Mouse (Mus musculus): ENCODE measurements at regions not wholly inside any gene's neighbourhood (a gene's known extent, or its start where the extent isn't known, plus 50 kb on each side); places are given as distances from the start of the nearest gene placed in this dataset.

- Histone ChIP-seq H3K9me3 (ENCODE audit: control insufficient read depth) (no peaks in the 10 kb centered on the region), H3K4me1 (replicated peaks; ENCODE audit: control insufficient read depth, insufficient read depth, low read length) (no peaks in the 10 kb centered on the region), H3K4me3 (ENCODE audit: low read depth, low read length) (no peak overlapping the region), H3K27me3 (replicated peaks; ENCODE audit: control insufficient read depth, insufficient read depth, low read length) (no peaks in the 10 kb centered on the region), H3K27ac (ENCODE audit: low read depth, low read length) (no peak overlapping the region), H3K4me2 (replicated peaks; ENCODE audit: low read depth) (no peak overlapping the region), H3K9ac (ENCODE audit: low read depth, low read length) (no peak overlapping the region), H3K36me3 (ENCODE audit: control insufficient read depth, insufficient read depth) (no peaks in the 10 kb centered on the region)
- ATAC-seq, result no peak
- WGBS, result 75% methylated on average over 3 of the region's 3 CpGs
- TF ChIP-seq CTCF (IDR thresholded peaks at IDR 0.05; ENCODE audit: low read depth), result no peak
Observed at GRCm38 (mm10) chr16:73760921-73761320, 650.7 kb downstream of the Robo2 start.

GRCm38 (mm10) chr16:73758872-73759271 lies 652.8 kb downstream of the Robo2 start:
- Histone ChIP-seq H3K9me3 (ENCODE audit: control insufficient read depth) (no peaks in the 10 kb centered on the region), H3K27me3 (replicated peaks; ENCODE audit: control insufficient read depth, insufficient read depth, low read length) (no peaks in the 10 kb centered on the region), H3K27ac (ENCODE audit: low read depth, low read length) (no peak overlapping the region), H3K36me3 (ENCODE audit: control insufficient read depth, insufficient read depth) (no peaks in the 10 kb centered on the region), H3K4me1 (replicated peaks; ENCODE audit: control insufficient read depth, insufficient read depth, low read length) (no peaks in the 10 kb centered on the region), H3K4me2 (replicated peaks; ENCODE audit: low read depth) (no peak overlapping the region), H3K4me3 (ENCODE audit: low read depth, low read length) (no peak overlapping the region), H3K9ac (ENCODE audit: low read depth, low read length) (no peak overlapping the region)
- TF ChIP-seq CTCF (IDR thresholded peaks at IDR 0.05; ENCODE audit: low read depth), result no peak
- WGBS, result 57% methylated on average over 5 of the region's 5 CpGs
- ATAC-seq, result no peak

GRCm38 (mm10) chr16:73754302-73754701 lies 657.3 kb downstream of the Robo2 start:
- Histone ChIP-seq H3K4me2 (replicated peaks; ENCODE audit: low read depth) (no peak overlapping the region), H3K4me1 (replicated peaks; ENCODE audit: control insufficient read depth, insufficient read depth, low read length) (no peaks in the 10 kb centered on the region), H3K9ac (ENCODE audit: low read depth, low read length) (no peak overlapping the region), H3K9me3 (ENCODE audit: control insufficient read depth) (no peaks in the 10 kb centered on the region), H3K27ac (ENCODE audit: low read depth, low read length) (no peak overlapping the region), H3K4me3 (ENCODE audit: low read depth, low read length) (no peak overlapping the region), H3K36me3 (ENCODE audit: control insufficient read depth, insufficient read depth) (no peaks in the 10 kb centered on the region), H3K27me3 (replicated peaks; ENCODE audit: control insufficient read depth, insufficient read depth, low read length) (no peaks in the 10 kb centered on the region)
- ATAC-seq, result no peak
- TF ChIP-seq CTCF (IDR thresholded peaks at IDR 0.05; ENCODE audit: low read depth), result no peak
- WGBS, result 65% methylated on average over 5 of the region's 5 CpGs

DNA sequence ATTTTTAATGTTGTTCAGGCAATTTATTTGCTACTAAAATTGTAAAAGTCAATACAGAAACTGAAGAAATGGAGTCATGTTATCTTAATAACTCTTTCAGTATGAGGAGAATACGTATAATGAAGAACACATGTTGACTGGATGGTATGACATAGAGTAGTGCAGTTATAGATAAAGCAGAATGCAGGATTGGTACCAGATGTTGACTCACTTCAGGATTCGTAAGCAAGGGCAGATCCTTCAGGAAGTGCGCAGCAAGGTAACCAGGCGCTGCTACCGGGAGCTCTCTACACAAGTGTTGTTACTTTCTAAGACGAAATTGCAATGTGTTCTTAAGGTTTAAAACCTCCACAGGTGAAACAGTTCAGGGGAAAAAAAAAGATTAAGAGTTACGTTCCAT lies 683.3 kb downstream of the Robo2 start:
- no peaks in the 10 kb centered on the region for H3K4me1 ChIP-seq (replicated peaks; ENCODE audit: control insufficient read depth, insufficient read depth, low read length)
- no peak overlapping the region for H3K4me2 ChIP-seq (replicated peaks; ENCODE audit: low read depth)
- H3K9ac ChIP-seq (ENCODE audit: low read depth, low read length), result no peak overlapping the region
- 80% methylated on average over 7 of the region's 7 CpGs for WGBS
- H3K36me3 ChIP-seq (ENCODE audit: control insufficient read depth, insufficient read depth), result no peaks in the 10 kb centered on the region
- ATAC-seq, result no peak
- H3K27ac ChIP-seq (ENCODE audit: low read depth, low read length), result no peak overlapping the region
- H3K4me3 ChIP-seq (ENCODE audit: low read depth, low read length), result no peak overlapping the region
- no peaks in the 10 kb centered on the region for H3K27me3 ChIP-seq (replicated peaks; ENCODE audit: control insufficient read depth, insufficient read depth, low read length)
- TF ChIP-seq CTCF (IDR thresholded peaks at IDR 0.05; ENCODE audit: low read depth), result no peak
- H3K9me3 ChIP-seq (ENCODE audit: control insufficient read depth), result no peaks in the 10 kb centered on the region

- Histone ChIP-seq H3K9me3 (ENCODE audit: control insufficient read depth) (no peaks in the 10 kb centered on the region), H3K27ac (ENCODE audit: low read depth, low read length) (no peak overlapping the region), H3K9ac (ENCODE audit: low read depth, low read length) (no peak overlapping the region), H3K4me3 (ENCODE audit: low read depth, low read length) (no peak overlapping the region), H3K36me3 (ENCODE audit: control insufficient read depth, insufficient read depth) (no peaks in the 10 kb centered on the region), H3K4me1 (replicated peaks; ENCODE audit: control insufficient read depth, insufficient read depth, low read length) (no peaks in the 10 kb centered on the region), H3K27me3 (replicated peaks; ENCODE audit: control insufficient read depth, insufficient read depth, low read length) (no peaks in the 10 kb centered on the region), H3K4me2 (replicated peaks; ENCODE audit: low read depth) (no peak overlapping the region)
- 65% methylated on average over 3 of the region's 3 CpGs for WGBS
- ATAC-seq, result no peak
- TF ChIP-seq CTCF (IDR thresholded peaks at IDR 0.05; ENCODE audit: low read depth), result no peak
Observed at GRCm38 (mm10) chr16:73719691-73720090, 691.9 kb downstream of the Robo2 start.

DNA sequence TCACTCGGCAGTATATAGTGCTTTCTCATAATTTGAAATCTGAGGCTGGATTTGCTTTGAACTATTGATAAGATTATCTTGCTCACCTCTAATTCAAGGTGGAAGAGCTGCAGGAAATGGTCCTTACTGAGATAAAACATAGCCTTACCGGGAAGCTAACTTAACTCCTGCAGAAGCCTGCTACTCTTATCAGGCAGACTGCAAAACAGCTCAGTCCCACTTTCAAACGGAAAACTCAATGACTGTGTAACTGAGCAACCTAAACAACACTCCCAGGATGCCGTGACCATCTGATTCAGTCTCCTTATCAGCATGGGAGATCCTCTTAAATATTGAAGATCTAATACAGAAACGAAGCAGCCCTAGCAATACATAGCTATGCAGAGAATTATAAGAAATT lies 695.3 kb downstream of the Robo2 start:
- Histone ChIP-seq H3K4me1 (replicated peaks; ENCODE audit: control insufficient read depth, insufficient read depth, low read length) (no peaks in the 10 kb centered on the region), H3K4me3 (ENCODE audit: low read depth, low read length) (no peak overlapping the region), H3K9ac (ENCODE audit: low read depth, low read length) (no peak overlapping the region), H3K4me2 (replicated peaks; ENCODE audit: low read depth) (no peak overlapping the region), H3K27ac (ENCODE audit: low read depth, low read length) (no peak overlapping the region), H3K9me3 (ENCODE audit: control insufficient read depth) (no peaks in the 10 kb centered on the region), H3K27me3 (replicated peaks; ENCODE audit: control insufficient read depth, insufficient read depth, low read length) (no peaks in the 10 kb centered on the region), H3K36me3 (ENCODE audit: control insufficient read depth, insufficient read depth) (no peaks in the 10 kb centered on the region)
- ATAC-seq, result no peak
- no peak for TF ChIP-seq CTCF (IDR thresholded peaks at IDR 0.05; ENCODE audit: low read depth)
- WGBS, result 29% methylated on average over 5 of the region's 5 CpGs

DNA sequence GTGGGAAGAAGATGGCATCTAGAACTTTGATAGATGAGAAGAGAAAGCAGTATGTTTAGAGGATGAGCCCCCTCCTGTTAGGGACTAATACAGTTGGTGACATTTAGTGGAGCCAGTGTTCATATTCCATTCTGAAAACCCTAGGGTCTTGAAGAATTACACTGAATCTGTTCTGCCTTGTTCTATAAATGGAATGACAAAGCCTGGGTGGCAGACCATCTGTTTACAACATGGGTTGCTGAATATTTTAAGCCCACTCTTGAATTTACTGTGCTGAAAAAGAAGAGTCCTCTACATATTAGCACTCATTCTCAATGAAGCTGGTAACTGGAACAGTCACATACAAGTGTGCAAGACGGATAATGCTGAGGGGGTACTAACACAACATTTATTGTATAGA lies 704.6 kb downstream of the Robo2 start:
- Histone ChIP-seq H3K36me3 (ENCODE audit: control insufficient read depth, insufficient read depth) (no peaks in the 10 kb centered on the region), H3K4me1 (replicated peaks; ENCODE audit: control insufficient read depth, insufficient read depth, low read length) (no peaks in the 10 kb centered on the region), H3K27ac (ENCODE audit: low read depth, low read length) (no peak overlapping the region), H3K9me3 (ENCODE audit: control insufficient read depth) (no peaks in the 10 kb centered on the region), H3K4me3 (ENCODE audit: low read depth, low read length) (no peak overlapping the region), H3K27me3 (replicated peaks; ENCODE audit: control insufficient read depth, insufficient read depth, low read length) (no peaks in the 10 kb centered on the region), H3K9ac (ENCODE audit: low read depth, low read length) (no peak overlapping the region), H3K4me2 (replicated peaks; ENCODE audit: low read depth) (no peak overlapping the region)
- ATAC-seq, result no peak
- WGBS, result 88% methylated on average over 1 of the region's 1 CpGs
- TF ChIP-seq CTCF (IDR thresholded peaks at IDR 0.05; ENCODE audit: low read depth), result no peak
